Mouse (Mus musculus): ENCODE results near the gene Catsperd. TPM values are rescaled to one million over a fixed set of nuclear protein-coding genes. Genes with fewer than 3 reads are reported as not detected.
A peak's percentile ranks its signal among the peaks of the same experiment; 100 is the strongest.
"Not testable (repeated sequence)": the region's sequence is repeated elsewhere in the genome, so short reads cannot be mapped to it uniquely, and the experiment has no call there.

Gene Catsperd
- polyA plus RNA-seq, 1 experiment from 2014 or later, result 2.4 TPM

DNA sequence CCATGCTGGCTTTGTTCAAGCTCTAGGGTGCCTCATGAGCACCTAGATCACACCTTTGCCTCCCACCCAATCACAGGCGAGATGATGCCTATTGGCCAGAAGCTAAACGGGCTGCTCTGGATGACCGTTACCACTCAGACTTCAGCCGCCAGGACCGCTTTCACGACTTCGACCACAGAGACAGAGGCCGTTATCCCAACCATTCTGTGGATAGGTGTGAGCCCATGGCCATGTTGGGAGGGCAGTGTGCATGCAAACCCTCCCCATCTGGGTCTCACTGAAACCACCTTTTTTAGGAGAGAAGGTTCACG, 23.9 kb upstream of the Catsperd start:
- no peak overlapping the region for H3K27ac ChIP-seq
- no peaks in the 10 kb centered on the region for H3K27me3 ChIP-seq
- no peak overlapping the region for H3K4me2 ChIP-seq
- H3K9me3 ChIP-seq, result no peaks in the 10 kb centered on the region
- peaks cover 15% of the 10 kb centered on the region for H3K4me1 ChIP-seq (replicated peaks)
- no peak overlapping the region for H3K9ac ChIP-seq
- WGBS, result 92% methylated on average over 9 of the region's 9 CpGs
- ATAC-seq (ENCODE audit: low FRiP score), result no peak
- H3K4me3 ChIP-seq, result no peak overlapping the region
- peaks cover 88% of the 10 kb centered on the region for H3K36me3 ChIP-seq

DNA sequence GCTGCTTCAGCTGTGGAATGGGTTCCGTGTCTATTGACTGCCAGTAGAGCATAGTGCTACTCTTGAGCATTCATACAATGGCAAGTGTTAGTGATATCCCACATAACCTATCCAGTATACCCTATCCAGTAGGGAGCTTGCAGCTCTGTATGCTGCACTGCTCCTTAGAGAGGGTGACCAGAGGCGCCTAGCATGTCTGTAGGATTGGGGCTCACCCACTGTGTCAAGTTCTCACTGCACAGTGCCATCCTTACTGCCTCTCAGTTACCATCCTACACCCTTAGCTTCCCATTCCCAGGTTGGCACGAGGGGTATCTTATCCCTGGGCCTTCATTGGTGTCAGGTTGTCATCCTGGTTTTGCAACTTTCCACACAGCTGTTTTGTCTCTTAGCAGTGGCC, 23.5 kb upstream of the Catsperd start:
- H3K4me3 ChIP-seq, result no peak overlapping the region

DNA sequence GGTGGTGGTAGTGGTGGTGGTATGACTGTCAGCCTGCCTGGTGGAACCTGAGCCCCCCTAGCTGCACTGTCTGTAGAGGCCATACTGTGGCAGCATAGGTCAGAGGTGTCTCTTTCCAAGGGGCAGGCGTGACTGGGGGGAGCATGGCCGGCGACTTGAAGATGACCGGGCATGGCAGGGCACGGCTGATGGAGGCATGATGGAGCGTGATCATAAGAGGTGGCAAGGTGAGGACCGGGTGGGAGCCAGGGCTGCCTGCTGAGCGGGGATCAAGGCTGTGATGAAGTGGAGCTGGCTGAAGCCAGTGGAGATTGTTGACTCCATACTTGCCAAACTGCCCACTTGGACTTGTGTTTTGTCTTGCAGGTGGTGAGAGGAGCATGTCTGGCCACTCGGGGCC, 22.5 kb upstream of the Catsperd start:
- Histone ChIP-seq H3K4me3 (no peak overlapping the region), H3K27ac (no peak overlapping the region), H3K36me3 (peaks cover 75% of the 10 kb centered on the region), H3K9me3 (no peaks in the 10 kb centered on the region), H3K4me2 (no peak overlapping the region), H3K4me1 (replicated peaks) (peaks cover 22% of the 10 kb centered on the region), H3K9ac (no peak overlapping the region), H3K27me3 (no peaks in the 10 kb centered on the region)
- WGBS, result 94% methylated on average over 9 of the region's 9 CpGs
- no peak for ATAC-seq (ENCODE audit: low FRiP score)

More for the DNA sequence above, 23.5 kb upstream of the Catsperd start:
- Histone ChIP-seq H3K36me3 (peaks cover 85% of the 10 kb centered on the region), H3K4me1 (replicated peaks) (peaks cover 17% of the 10 kb centered on the region), H3K4me2 (no peak overlapping the region), H3K9me3 (no peaks in the 10 kb centered on the region), H3K27ac (no peak overlapping the region), H3K27me3 (no peaks in the 10 kb centered on the region), H3K9ac (no peak overlapping the region)
- ATAC-seq (ENCODE audit: low FRiP score), result no peak
- WGBS, result 92% methylated on average over 3 of the region's 3 CpGs

DNA sequence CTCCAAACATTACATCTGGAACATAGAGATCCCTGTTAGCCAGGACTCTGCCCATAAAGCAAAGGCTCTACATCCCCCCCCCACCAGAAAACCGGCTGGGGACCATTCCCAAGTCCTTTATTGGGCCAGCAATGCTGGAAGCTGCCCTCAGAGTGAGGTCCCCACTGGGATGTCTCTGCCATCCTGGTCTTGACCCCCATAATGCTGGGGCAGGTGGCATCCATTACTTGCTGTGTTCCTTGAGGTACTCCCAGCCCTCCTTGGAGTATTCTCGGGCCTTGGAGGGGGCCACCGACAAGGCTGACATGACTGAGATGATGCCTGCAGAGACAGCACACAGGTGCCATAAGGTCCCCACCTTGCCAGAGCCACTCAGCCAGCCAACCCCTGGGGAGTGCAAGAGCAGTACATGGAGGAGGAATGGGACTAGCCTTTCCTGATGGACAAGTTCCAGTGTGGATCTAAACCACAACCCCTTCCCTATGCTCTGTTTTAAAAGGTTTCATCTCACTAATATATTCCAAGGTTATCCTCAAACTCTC, 20.4 kb upstream of the Catsperd start:
- H3K36me3 ChIP-seq, result peaks cover 53% of the 10 kb centered on the region
- WGBS, result 80% methylated on average over 3 of the region's 3 CpGs

DNA sequence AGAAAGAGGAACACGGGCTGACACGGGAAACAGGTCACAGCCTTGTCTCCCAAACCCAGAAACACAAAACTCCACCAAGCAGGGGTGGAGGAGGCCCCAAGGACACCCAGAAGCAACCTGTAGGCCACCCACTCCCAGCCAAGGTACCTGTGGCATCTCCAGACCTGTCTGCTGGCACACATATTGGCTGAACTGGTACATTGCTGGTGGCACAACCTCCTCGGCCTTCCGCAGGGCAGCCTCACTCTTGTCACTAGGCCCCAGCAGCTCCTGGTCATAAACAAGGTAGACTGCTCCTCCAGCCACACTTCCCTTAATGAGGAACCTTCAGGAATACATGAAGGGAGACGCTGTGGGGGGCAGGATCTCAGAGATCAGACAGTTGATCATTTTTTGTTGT, 19.2 kb upstream of the Catsperd start:
- Histone ChIP-seq H3K4me1 (replicated peaks) (peaks cover 31% of the 10 kb centered on the region), H3K4me2 (peak overlapping the region; percentile 84), H3K36me3 (peaks cover 42% of the 10 kb centered on the region), H3K27ac (peak overlapping the region; percentile 89), H3K9me3 (no peaks in the 10 kb centered on the region), H3K27me3 (no peaks in the 10 kb centered on the region), H3K4me3 (peak overlapping the region; percentile 64), H3K9ac (peak overlapping the region; percentile 85)
- WGBS, result 71% methylated on average over 5 of the region's 5 CpGs
- ATAC-seq (ENCODE audit: low FRiP score), result no peak

More for the DNA sequence above, 20.4 kb upstream of the Catsperd start:
- Histone ChIP-seq H3K4me1 (replicated peaks) (peaks cover 31% of the 10 kb centered on the region), H3K27ac (no peak overlapping the region), H3K9ac (peak overlapping the region; percentile 19; the same call in 1 of the 2 replicates), H3K27me3 (no peaks in the 10 kb centered on the region), H3K4me3 (no peak overlapping the region), H3K9me3 (no peaks in the 10 kb centered on the region), H3K4me2 (no peak overlapping the region)
- no peak for ATAC-seq (ENCODE audit: low FRiP score)

DNA sequence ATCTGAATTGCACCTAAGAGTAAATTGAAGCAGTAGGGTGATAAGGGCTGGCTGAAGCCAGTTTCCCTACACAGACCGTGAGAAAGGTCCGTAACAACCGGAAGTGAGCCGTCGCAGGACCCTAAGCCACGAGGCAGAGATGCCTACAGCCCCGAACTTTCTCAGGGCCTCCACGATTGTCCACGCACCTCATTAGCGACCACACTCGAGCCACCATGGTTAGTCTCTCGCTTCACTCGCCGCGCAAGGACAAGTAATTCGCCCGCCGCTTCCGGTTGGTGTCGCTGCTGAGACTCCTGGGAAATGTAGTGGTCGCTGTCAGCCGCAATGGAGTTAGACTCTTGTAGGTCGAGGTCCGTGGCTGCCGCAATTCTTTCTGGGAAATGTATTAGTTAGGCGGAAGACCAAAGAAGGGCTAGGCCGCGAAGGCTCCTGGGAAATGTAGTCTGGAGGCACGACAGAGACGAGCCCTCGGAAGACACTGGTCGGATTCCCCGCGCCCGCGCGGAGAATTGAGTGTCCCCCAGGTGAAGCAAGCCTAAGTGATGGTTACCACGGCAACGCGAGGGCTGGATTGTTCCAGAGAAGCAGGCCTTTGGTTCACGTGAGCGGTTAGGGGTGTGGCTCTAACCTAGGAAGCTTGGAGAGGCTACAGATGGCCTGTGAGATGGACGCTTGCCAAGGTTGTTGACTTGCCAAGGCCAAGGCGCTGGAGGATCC, 18.3 kb upstream of the Catsperd start, which contains the start of gene 2410015M20Rik:
TSS of gene 2410015M20Rik (minus strand) at position 320 of the 720 bp plus-strand sequence.
- H3K4me1 ChIP-seq (replicated peaks), result peaks cover 38% of the 10 kb centered on the region
- WGBS, result under 1% methylated on average over 44 of the region's 44 CpGs

DNA sequence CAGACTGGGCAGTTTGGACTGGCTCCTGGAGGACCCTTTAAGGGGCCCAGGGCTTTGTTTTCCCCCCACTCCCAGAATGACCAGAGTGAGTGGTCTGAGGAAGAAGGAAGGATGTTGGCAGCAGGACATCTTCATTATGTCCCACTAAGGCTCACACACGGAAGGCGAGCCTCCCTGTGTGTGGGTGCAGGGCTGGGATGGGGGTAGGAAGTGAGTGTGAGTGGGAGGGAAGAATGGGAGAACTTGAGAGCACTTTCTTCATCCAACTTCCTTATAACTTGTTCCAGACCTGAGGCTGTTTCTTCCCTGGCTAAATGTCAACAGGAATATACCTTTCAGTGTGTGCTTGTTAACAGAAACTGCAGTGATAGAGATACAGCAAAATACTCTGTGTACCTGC, 16.6 kb upstream of the Catsperd start:
- Histone ChIP-seq H3K27ac (no peak overlapping the region), H3K4me3 (no peak overlapping the region), H3K36me3 (peaks cover 38% of the 10 kb centered on the region), H3K9ac (no peak overlapping the region), H3K4me2 (no peak overlapping the region), H3K9me3 (no peaks in the 10 kb centered on the region), H3K4me1 (replicated peaks) (peaks cover 50% of the 10 kb centered on the region), H3K27me3 (no peaks in the 10 kb centered on the region)
- 77% methylated on average over 2 of the region's 2 CpGs for WGBS
- no peak for ATAC-seq (ENCODE audit: low FRiP score)

More for the DNA sequence above, 18.3 kb upstream of the Catsperd start, which contains the start of gene 2410015M20Rik:
- ATAC-seq (ENCODE audit: low FRiP score), result peak; percentile 87
- H3K9ac ChIP-seq, result peak within 1 kb of the TSS; percentile 85
- no peaks in the 10 kb centered on the region for H3K27me3 ChIP-seq
- H3K4me2 ChIP-seq, result peak within 1 kb of the TSS; percentile 84
- H3K4me3 ChIP-seq, result peak within 1 kb of the TSS; percentile 64
- H3K27ac ChIP-seq, result peak within 1 kb of the TSS; percentile 89
- no peaks in the 10 kb centered on the region for H3K9me3 ChIP-seq
- peaks cover 38% of the 10 kb centered on the region for H3K36me3 ChIP-seq

DNA sequence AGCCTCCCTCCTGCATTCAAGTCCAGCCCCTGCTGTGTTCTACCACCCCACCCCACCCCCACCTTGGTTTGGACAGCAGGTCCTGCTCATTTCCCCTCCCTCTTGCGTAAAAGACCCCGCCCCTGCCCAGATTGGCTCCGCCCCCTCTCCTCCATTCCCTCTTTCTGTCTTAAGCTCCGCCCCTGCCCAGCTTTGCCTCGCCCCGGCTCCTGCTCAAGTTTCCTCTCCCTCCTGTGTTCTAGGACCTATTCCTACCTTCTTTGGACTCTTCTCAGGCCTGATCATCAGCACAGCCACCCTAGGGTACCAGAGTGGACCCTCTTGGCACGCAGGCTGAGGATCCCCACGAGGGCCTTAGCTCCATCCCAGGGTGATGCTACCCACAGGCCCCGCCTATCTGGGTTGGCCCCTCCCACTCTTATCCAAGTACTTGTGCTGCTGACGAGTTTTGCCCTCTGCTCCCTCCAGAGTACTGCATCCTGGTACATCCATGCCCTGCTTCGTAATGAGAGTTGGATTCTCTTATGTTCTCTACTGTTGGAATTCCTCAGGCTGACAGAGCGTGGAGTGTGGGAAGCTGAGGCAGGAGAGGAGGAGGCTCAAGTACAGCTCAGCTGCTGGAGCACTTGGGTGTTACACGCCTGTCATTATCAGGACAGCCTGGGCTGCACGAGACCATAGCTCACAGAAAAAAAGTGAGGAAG, 15.9 kb upstream of the Catsperd start:
- no peak for ATAC-seq (ENCODE audit: low FRiP score)

DNA sequence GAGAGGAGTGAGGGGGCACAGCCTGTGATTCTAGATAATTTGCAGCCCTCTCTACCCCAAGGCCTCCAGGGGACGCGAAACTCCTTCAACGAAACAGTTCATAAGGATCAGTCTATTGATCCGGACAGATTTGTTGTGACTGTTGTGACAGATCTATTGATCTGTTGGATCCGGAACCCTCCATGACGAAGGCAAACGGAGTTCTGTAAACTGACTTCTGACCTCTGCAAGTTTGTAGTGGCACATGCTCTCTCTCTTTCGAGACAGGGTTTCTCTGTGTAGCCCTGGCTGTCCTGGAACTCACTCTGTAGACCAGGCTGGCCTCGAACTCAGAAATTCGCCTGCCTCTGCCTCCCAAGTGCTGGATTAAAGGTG, 15.4 kb upstream of the Catsperd start:
- H3K9me3 ChIP-seq; H3K4me2 ChIP-seq; H3K27ac ChIP-seq; H3K27me3 ChIP-seq; H3K4me3 ChIP-seq; H3K9ac ChIP-seq; ATAC-seq (ENCODE audit: low FRiP score): not testable (repeated sequence)
- 80% methylated on average over 10 of the region's 10 CpGs for WGBS
- peaks cover 48% of the 10 kb centered on the region for H3K4me1 ChIP-seq (replicated peaks)
- peaks cover 38% of the 10 kb centered on the region for H3K36me3 ChIP-seq

More for the DNA sequence above, 15.9 kb upstream of the Catsperd start:
- H3K4me1 ChIP-seq (replicated peaks), result peaks cover 50% of the 10 kb centered on the region
- H3K9ac ChIP-seq, result no peak overlapping the region
- H3K27ac ChIP-seq, result no peak overlapping the region
- H3K4me3 ChIP-seq, result no peak overlapping the region
- no peaks in the 10 kb centered on the region for H3K27me3 ChIP-seq
- H3K9me3 ChIP-seq, result no peaks in the 10 kb centered on the region
- no peak overlapping the region for H3K4me2 ChIP-seq
- 19% methylated on average over 14 of the region's 14 CpGs for WGBS
- H3K36me3 ChIP-seq, result peaks cover 38% of the 10 kb centered on the region

DNA sequence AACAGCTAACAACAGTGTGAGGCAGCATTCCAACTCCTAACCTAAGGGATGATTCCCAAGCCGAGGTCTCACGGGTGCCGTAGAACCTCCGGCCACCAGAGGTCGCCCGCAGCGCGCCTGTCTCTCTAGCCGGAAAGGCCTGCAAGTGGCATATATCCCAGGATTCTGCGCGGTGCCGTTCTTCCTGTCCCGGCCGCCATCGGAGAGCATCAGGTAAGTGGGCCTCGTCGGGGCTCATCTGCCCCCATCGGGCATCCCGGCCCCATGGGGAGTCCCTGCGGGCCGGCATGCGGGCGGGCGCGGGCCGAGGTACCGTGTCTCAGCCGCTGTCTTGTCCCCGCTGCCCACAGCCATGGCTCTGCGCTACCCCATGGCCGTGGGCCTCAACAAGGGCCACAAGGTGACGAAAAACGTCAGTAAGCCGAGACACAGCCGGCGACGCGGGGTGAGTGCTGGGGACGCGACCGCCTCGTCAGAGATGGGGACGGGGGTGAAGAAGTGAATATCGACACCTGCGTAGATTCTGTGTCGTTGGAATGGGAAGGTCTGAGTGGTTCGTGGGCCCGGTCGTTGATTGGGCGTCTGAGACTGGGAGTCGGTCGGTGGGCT, 14.6 kb upstream of the Catsperd start, which contains the start of gene Rpl36:
TSS of gene Rpl36 (plus strand) at position 181 of the 609 bp plus-strand sequence.
- no peaks in the 10 kb centered on the region for H3K27me3 ChIP-seq
- H3K9ac ChIP-seq, result peak within 1 kb of the TSS; percentile 87
- ATAC-seq (ENCODE audit: low FRiP score), result peak; percentile 57
- H3K9me3 ChIP-seq, result no peaks in the 10 kb centered on the region
- H3K27ac ChIP-seq, result peak within 1 kb of the TSS; percentile 96
- peaks cover 43% of the 10 kb centered on the region for H3K36me3 ChIP-seq
- WGBS, result under 1% methylated on average over 52 of the region's 52 CpGs
- peaks cover 42% of the 10 kb centered on the region for H3K4me1 ChIP-seq (replicated peaks)
- H3K4me2 ChIP-seq, result peak within 1 kb of the TSS; percentile 92
- H3K4me3 ChIP-seq, result peak within 1 kb of the TSS; percentile 67

DNA sequence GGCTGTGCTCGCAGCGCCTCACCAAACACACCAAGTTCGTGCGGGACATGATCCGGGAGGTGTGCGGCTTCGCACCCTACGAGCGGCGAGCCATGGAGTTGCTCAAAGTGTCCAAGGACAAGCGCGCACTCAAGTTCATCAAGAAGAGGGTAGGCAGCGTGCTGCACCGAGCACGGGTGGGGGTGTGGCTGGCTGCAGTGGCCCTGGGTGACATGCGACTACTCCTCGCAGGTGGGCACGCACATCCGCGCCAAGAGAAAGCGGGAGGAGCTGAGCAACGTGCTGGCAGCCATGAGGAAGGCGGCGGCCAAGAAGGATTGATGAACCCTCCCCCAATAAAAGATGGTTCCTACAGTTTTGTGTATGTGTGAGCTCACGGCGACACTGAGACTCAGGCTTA, 14.1 kb upstream of the Catsperd start:
- WGBS, result 1% methylated on average over 26 of the region's 26 CpGs
- H3K27me3 ChIP-seq; H3K9me3 ChIP-seq; ATAC-seq (ENCODE audit: low FRiP score): not testable (repeated sequence)
- Histone ChIP-seq H3K27ac (peak overlapping the region; percentile 96), H3K9ac (peak overlapping the region; percentile 87), H3K4me1 (replicated peaks) (peaks cover 36% of the 10 kb centered on the region), H3K4me3 (peak overlapping the region; percentile 67), H3K36me3 (peaks cover 48% of the 10 kb centered on the region), H3K4me2 (peak overlapping the region; percentile 92)

Measured in hindbrain, embryonic 13.5 days (tissue).